Mouse (Mus musculus): ENCODE measurements around the gene Traf6. TPM values are rescaled to one million over a fixed set of nuclear protein-coding genes. Genes with fewer than 3 reads are reported as not detected.

Gene Traf6
- polyA plus RNA-seq, 2 experiments, result 3.3 to 4.5 TPM

DNA sequence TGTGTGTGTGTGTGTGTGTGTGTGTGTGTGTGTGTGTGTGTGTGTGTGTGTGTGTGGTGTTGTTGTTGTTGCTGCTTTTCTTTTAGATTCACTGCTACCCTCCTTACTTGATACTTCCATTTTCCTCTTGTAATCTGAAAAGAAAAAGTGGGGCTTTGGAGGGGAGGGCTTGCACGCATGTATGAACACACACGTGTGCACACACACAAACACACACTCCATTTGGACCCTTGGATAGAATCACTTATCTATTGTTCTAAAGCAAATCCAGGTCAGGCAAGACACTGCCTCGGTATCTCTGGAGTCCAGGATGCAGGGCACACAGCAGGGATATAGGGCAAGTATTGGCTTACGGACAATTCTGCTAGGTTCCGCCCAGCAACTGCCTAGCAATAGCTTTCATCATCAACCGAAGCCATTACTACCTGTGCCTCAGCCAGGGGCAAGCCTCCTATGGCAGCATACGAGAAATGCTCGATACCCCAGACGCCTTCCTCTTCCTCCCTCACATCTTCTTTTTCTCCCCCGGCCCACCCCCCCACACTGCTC lies 45.2 kb downstream of the Traf6 start:
- ATAC-seq (ENCODE audit: insufficient read depth), result no peak
- no peak overlapping the region for H3K4me3 ChIP-seq (ENCODE audit: insufficient read depth in 1 of 2, low read depth in 2 of 2, low read length in 2 of 2)
- no peak for TF ChIP-seq CTCF (IDR thresholded peaks at IDR 0.05; ENCODE audit: low read depth)
- no peak for TF ChIP-seq EP300 (IDR thresholded peaks at IDR 0.05; ENCODE audit: low read depth)
- H3K4me2 ChIP-seq (ENCODE audit: low read depth), result no peak overlapping the region
- DNase-seq (ENCODE audit: low read depth in 3 of 3, low spot score in 3 of 3), result no peak
- H3K27ac ChIP-seq, result no peak overlapping the region
- no peaks in the 10 kb centered on the region for H3K36me3 ChIP-seq (replicated peaks; ENCODE audit: control insufficient read depth, insufficient read depth, low read depth)
- H3K27me3 ChIP-seq (ENCODE audit: control insufficient read depth, insufficient read depth, low read length), result no peaks in the 10 kb centered on the region
- no peaks in the 10 kb centered on the region for H3K9me3 ChIP-seq (ENCODE audit: control insufficient read depth, low read length)
- H3K4me1 ChIP-seq (replicated peaks; ENCODE audit: control insufficient read depth in 2 of 2, insufficient read depth in 2 of 2, low read length in 1 of 2), result no peaks in the 10 kb centered on the region
- 70% methylated on average over 10 of the region's 10 CpGs for WGBS (ENCODE audit: insufficient replicate concordance)
- H3K9ac ChIP-seq (replicated peaks), result no peak overlapping the region

DNA sequence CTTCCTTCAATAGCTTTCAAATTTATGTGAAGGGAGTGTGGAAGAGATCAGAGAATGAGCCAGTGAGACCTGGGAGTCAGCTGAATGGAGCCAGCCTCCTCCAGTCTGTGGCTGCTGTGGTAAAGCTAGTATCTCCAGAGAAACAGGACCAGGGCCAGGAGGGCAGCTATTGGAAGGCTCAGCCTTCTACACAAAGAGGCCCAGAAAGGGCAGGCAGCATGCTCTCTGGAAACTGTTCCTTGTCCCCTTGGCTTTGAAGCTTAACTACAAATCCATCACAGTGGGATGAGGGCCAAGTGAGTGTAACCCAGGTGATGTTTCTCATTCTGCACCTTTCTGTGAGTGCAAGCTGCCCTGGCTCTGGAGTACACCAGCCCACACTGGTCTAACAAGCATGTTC lies 49.6 kb downstream of the Traf6 start:
- no peak overlapping the region for H3K4me2 ChIP-seq (ENCODE audit: low read depth)
- H3K36me3 ChIP-seq (replicated peaks; ENCODE audit: control insufficient read depth, insufficient read depth, low read depth), result no peaks in the 10 kb centered on the region
- no peak for TF ChIP-seq EP300 (IDR thresholded peaks at IDR 0.05; ENCODE audit: low read depth)
- no peak for TF ChIP-seq CTCF (IDR thresholded peaks at IDR 0.05; ENCODE audit: low read depth)
- H3K27ac ChIP-seq, result no peak overlapping the region
- no peak overlapping the region for H3K9ac ChIP-seq (replicated peaks)
- no peak for ATAC-seq (ENCODE audit: insufficient read depth)
- H3K4me3 ChIP-seq (ENCODE audit: insufficient read depth in 1 of 2, low read depth in 2 of 2, low read length in 2 of 2), result no peak overlapping the region
- H3K27me3 ChIP-seq (ENCODE audit: control insufficient read depth, insufficient read depth, low read length), result no peaks in the 10 kb centered on the region
- no peak for DNase-seq (ENCODE audit: low read depth in 3 of 3, low spot score in 3 of 3)
- peaks cover 0 to 5% of the 10 kb centered on the region in 2 experiments; a peak in 2 of 4 replicates for H3K4me1 ChIP-seq (replicated peaks; ENCODE audit: control insufficient read depth in 2 of 2, insufficient read depth in 2 of 2, low read length in 1 of 2)
- no peaks in the 10 kb centered on the region for H3K9me3 ChIP-seq (ENCODE audit: control insufficient read depth, low read length)

DNA sequence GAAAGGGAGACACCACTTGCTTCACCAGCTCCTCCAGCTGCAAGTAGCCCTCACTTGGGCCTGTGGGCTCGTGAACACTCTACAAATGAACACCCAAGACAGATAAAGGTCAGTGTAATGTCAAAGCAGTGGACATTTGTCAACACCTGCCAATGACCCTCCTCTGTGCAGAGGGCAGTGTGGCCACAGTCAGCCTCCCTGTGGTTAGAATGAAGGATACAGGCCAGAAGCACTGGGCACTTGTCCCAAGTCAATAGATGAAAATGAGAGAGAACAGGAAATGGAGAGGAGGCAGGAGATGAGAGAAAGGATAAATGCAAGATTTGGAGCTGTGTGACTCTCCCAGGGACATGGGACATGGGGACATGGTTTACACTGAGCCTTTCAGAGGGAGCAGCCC lies 51.2 kb downstream of the Traf6 start:
- no peaks in the 10 kb centered on the region for H3K27me3 ChIP-seq (ENCODE audit: control insufficient read depth, insufficient read depth, low read length)
- ATAC-seq (ENCODE audit: insufficient read depth), result no peak
- no peak for DNase-seq (ENCODE audit: low read depth in 3 of 3, low spot score in 3 of 3)
- H3K4me1 ChIP-seq (replicated peaks; ENCODE audit: control insufficient read depth in 2 of 2, insufficient read depth in 2 of 2, low read length in 1 of 2), result peaks cover 0 to 7% of the 10 kb centered on the region in 2 experiments; a peak in 2 of 4 replicates
- WGBS (ENCODE audit: insufficient replicate concordance), result 58% methylated on average over 1 of the region's 1 CpGs
- H3K36me3 ChIP-seq (replicated peaks; ENCODE audit: control insufficient read depth, insufficient read depth, low read depth), result no peaks in the 10 kb centered on the region
- no peak overlapping the region for H3K9ac ChIP-seq (replicated peaks)
- no peak overlapping the region for H3K27ac ChIP-seq
- no peaks in the 10 kb centered on the region for H3K9me3 ChIP-seq (ENCODE audit: control insufficient read depth, low read length)
- H3K4me2 ChIP-seq (ENCODE audit: low read depth), result no peak overlapping the region
- no peak overlapping the region for H3K4me3 ChIP-seq (ENCODE audit: insufficient read depth in 1 of 2, low read depth in 2 of 2, low read length in 2 of 2)
- TF ChIP-seq EP300 (IDR thresholded peaks at IDR 0.05; ENCODE audit: low read depth) (no peak), CTCF (IDR thresholded peaks at IDR 0.05; ENCODE audit: low read depth) (no peak)

- no peak overlapping the region for H3K9ac ChIP-seq (replicated peaks)
- DNase-seq (ENCODE audit: low read depth in 3 of 3, low spot score in 3 of 3) (no peak), ATAC-seq (ENCODE audit: insufficient read depth) (no peak)
- no peaks in the 10 kb centered on the region for H3K27me3 ChIP-seq (ENCODE audit: control insufficient read depth, insufficient read depth, low read length)
- no peak for TF ChIP-seq CTCF (IDR thresholded peaks at IDR 0.05; ENCODE audit: low read depth)
- TF ChIP-seq EP300 (IDR thresholded peaks at IDR 0.05; ENCODE audit: low read depth), result no peak
- no peak overlapping the region for H3K4me2 ChIP-seq (ENCODE audit: low read depth)
- no peaks in the 10 kb centered on the region for H3K9me3 ChIP-seq (ENCODE audit: control insufficient read depth, low read length)
- H3K27ac ChIP-seq, result no peak overlapping the region
- no peaks in the 10 kb centered on the region for H3K36me3 ChIP-seq (replicated peaks; ENCODE audit: control insufficient read depth, insufficient read depth, low read depth)
- H3K4me1 ChIP-seq (replicated peaks; ENCODE audit: control insufficient read depth in 2 of 2, insufficient read depth in 2 of 2, low read length in 1 of 2), result peaks cover 0 to 7% of the 10 kb centered on the region in 2 experiments; a peak in 2 of 4 replicates
- H3K4me3 ChIP-seq (ENCODE audit: insufficient read depth in 1 of 2, low read depth in 2 of 2, low read length in 2 of 2), result no peak overlapping the region
Measured at GRCm38 (mm10) chr2:101730972-101731371, 52.7 kb downstream of the Traf6 start.

- no peak overlapping the region for H3K4me2 ChIP-seq (ENCODE audit: low read depth)
- H3K4me3 ChIP-seq (ENCODE audit: insufficient read depth in 1 of 2, low read depth in 2 of 2, low read length in 2 of 2), result no peak overlapping the region
- 20% methylated on average over 10 of the region's 10 CpGs for WGBS (ENCODE audit: insufficient replicate concordance)
- no peaks in the 10 kb centered on the region for H3K9me3 ChIP-seq (ENCODE audit: control insufficient read depth, low read length)
- ATAC-seq (ENCODE audit: insufficient read depth) (no peak), DNase-seq (ENCODE audit: low read depth in 3 of 3, low spot score in 3 of 3) (peak; percentile 10 to 33 (median 12))
- no peak overlapping the region for H3K27ac ChIP-seq
- no peaks in the 10 kb centered on the region for H3K36me3 ChIP-seq (replicated peaks; ENCODE audit: control insufficient read depth, insufficient read depth, low read depth)
- no peak overlapping the region for H3K9ac ChIP-seq (replicated peaks)
- H3K4me1 ChIP-seq (replicated peaks; ENCODE audit: control insufficient read depth in 2 of 2, insufficient read depth in 2 of 2, low read length in 1 of 2), result peaks cover 0 to 7% of the 10 kb centered on the region in 2 experiments; a peak in 2 of 4 replicates
- TF ChIP-seq EP300 (IDR thresholded peaks at IDR 0.05; ENCODE audit: low read depth) (no peak), CTCF (IDR thresholded peaks at IDR 0.05; ENCODE audit: low read depth) (no peak)
- no peaks in the 10 kb centered on the region for H3K27me3 ChIP-seq (ENCODE audit: control insufficient read depth, insufficient read depth, low read length)
Measured at GRCm38 (mm10) chr2:101732777-101733210, 54.6 kb downstream of the Traf6 start.

Data from liver, embryonic 14.5 days (tissue).